Mouse (Mus musculus) cerebellum, adult 9-10 months (tissue): ENCODE results near the gene Lrrn4.
A peak's percentile ranks its signal among the peaks of the same experiment; 100 is the strongest.

Source experiments
- DNase-seq: peaks from one replicate; pipeline ENCODE4 v3.0.0; 2022

Gene Lrrn4

GRCm38 (mm10) chr2:132870286-132870685, 10.4 kb downstream of the Lrrn4 start:
- DNase-seq: no peak

GRCm38 (mm10) chr2:132869682-132870081, 11.0 kb downstream of the Lrrn4 start:
- DNase-seq: no peak

- no peak for DNase-seq
Measured at GRCm38 (mm10) chr2:132867521-132867920, 13.2 kb downstream of the Lrrn4 start.

- no peak for DNase-seq
Measured at GRCm38 (mm10) chr2:132863325-132863724, 17.4 kb downstream of the Lrrn4 start.

GRCm38 (mm10) chr2:132861456-132861855, 19.2 kb downstream of the Lrrn4 start:
- DNase-seq: no peak

GRCm38 (mm10) chr2:132860435-132860834, 20.3 kb downstream of the Lrrn4 start:
- no peak for DNase-seq

GRCm38 (mm10) chr2:132856333-132856732, 24.4 kb downstream of the Lrrn4 start:
- DNase-seq: no peak

- no peak for DNase-seq
Measured at GRCm38 (mm10) chr2:132853051-132853450, 27.6 kb downstream of the Lrrn4 start.

GRCm38 (mm10) chr2:132849141-132849540, 31.6 kb downstream of the Lrrn4 start:
- no peak for DNase-seq

- no peak for DNase-seq
Measured at GRCm38 (mm10) chr2:132848361-132848760, 32.3 kb downstream of the Lrrn4 start.

- DNase-seq: peak; percentile 18
Measured at GRCm38 (mm10) chr2:132847581-132847980, 33.1 kb downstream of the Lrrn4 start.

GRCm38 (mm10) chr2:132846407-132847358, 34.0 kb downstream of the Lrrn4 start, which contains the start of gene Crls1:
Gene Crls1, plus strand, starts transcription at chr2:132846666.
- peak; percentile 98 for DNase-seq

GRCm38 (mm10) chr2:132841071-132841470, 39.6 kb downstream of the Lrrn4 start:
- peak; percentile 68 for DNase-seq
